In the genomic region with DNA sequence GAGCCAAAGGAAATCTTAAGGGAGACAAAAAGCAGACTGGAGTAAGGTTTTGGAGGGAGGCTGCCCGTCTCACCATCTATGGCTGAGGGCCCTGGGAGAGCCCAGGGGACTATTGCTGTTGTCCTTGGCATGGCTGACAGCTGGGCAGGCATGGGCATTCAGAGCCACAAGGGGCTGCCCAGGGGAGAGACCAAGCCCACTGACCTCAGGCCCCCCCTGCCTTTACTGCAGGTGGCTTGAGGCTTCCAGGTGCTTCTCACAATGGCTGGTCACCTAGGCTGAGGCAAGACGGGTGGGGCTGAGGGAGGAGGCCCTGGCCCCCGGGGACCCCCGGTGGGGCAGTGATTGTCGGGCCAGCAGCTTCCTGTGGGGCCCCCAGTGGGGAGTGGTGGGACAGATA, we compare ENCODE assay signal across 20 mouse cellular contexts.
"Had no signal": no experiment of that assay in that cellular context is flagged by ENCODE, and none has a peak within 500 bp of the region (broad histone marks: within the 10 kb centered on the region; RNA-seq: fewer than 3 reads in every experiment).

No protein-coding gene starts in this region.

- DNase-seq: kidney, adult 8-10 months; kidney, postnatal 10 days; kidney, postnatal 36 days; liver; lung, adult 18-20 months; lung, postnatal 10 days; lung, postnatal 36 days; right cerebral cortex, postnatal 25 days; thymus, adult 18-20 months had no signal

- H3K27ac ChIP-seq: kidney, embryonic 15.5 days; limb, embryonic 10.5 days; limb, embryonic 13.5 days; liver, embryonic 12.5 days; lung, embryonic 15.5 days; midbrain, embryonic 10.5 days; midbrain, embryonic 13.5 days; stomach, postnatal 0 days had no signal

- H3K4me3 ChIP-seq: kidney, embryonic 15.5 days; limb, embryonic 10.5 days; limb, embryonic 13.5 days; liver, embryonic 12.5 days; liver, embryonic 15.5 days; lung, embryonic 15.5 days; megakaryocyte, embryonic 14.5 days; midbrain, embryonic 10.5 days; midbrain, embryonic 13.5 days; myocyte had no signal
